Mouse (Mus musculus): Measurements from ENCODE around the gene Slc2a10. TPM values are rescaled to one million over a fixed set of nuclear protein-coding genes. Genes with fewer than 3 reads are reported as not detected.
"Not testable (repeated sequence)": the region's sequence is repeated elsewhere in the genome, so short reads cannot be mapped to it uniquely, and the experiment has no call there.

The Slc2a10 gene
- polyA plus RNA-seq, 1 experiment from 2014 or later, result 4.0 TPM

- H3K27me3 ChIP-seq (ENCODE audit: control insufficient read depth, insufficient read depth, low read length), result peaks cover 4% of the 10 kb centered on the region
- H3K36me3 ChIP-seq (ENCODE audit: control insufficient read depth, insufficient read depth, low read length), result no peaks in the 10 kb centered on the region
- H3K4me3 ChIP-seq (ENCODE audit: control insufficient read depth in 1 of 2, insufficient read depth in 1 of 2, low read depth in 1 of 2, low read length in 2 of 2), result no peak overlapping the region
- no peak overlapping the region for H3K9ac ChIP-seq (ENCODE audit: low read length)
- peaks cover 0 to 4% of the 10 kb centered on the region in 2 experiments; a peak in 1 of 4 replicates for H3K4me1 ChIP-seq (ENCODE audit: control insufficient read depth in 2 of 2, insufficient read depth in 2 of 2, low read length in 2 of 2)
- no peak overlapping the region for H3K4me2 ChIP-seq (ENCODE audit: low read length)
- ATAC-seq (ENCODE audit: insufficient number of reproducible peaks, insufficient read depth, low FRiP score, low read depth), result no peak
- H3K27ac ChIP-seq (replicated peaks in 1 of 2; ENCODE audit: control insufficient read depth in 1 of 2, insufficient read depth in 1 of 2, low read depth in 2 of 2, low read length in 2 of 2), result no peak overlapping the region
- no peaks in the 10 kb centered on the region for H3K9me3 ChIP-seq (ENCODE audit: control insufficient read depth, low read length)
- 43% methylated on average over 9 of the region's 9 CpGs for WGBS
These were observed 43.8 kb downstream of the Slc2a10 start for GRCm38 (mm10) chr2:165547410-165547809.

DNA sequence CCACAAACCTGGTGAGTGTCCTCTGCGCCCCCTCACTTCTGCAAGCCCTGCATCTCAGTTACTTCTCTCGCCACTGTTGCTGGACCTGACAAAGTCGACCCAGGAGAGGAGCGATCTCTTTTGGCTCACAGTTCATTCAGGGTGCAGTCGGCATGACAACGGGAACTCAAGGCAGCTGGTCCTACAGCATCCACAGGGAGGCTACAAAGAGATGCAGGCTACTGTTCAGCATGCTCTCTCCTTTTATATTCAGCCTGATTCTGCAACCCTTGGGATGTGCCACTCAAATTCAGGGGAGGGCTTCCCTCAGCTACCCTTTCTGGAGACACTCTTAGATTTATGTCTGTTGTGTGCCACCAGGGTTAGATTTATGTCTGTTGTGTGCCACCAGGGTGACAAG, 45.0 kb downstream of the Slc2a10 start:
- peaks cover 4% of the 10 kb centered on the region for H3K27me3 ChIP-seq (ENCODE audit: control insufficient read depth, insufficient read depth, low read length)
- H3K27ac ChIP-seq (replicated peaks in 1 of 2; ENCODE audit: control insufficient read depth in 1 of 2, insufficient read depth in 1 of 2, low read depth in 2 of 2, low read length in 2 of 2), result no peak overlapping the region
- H3K4me2 ChIP-seq (ENCODE audit: low read length), result no peak overlapping the region
- no peak overlapping the region for H3K4me3 ChIP-seq (ENCODE audit: control insufficient read depth in 1 of 2, insufficient read depth in 1 of 2, low read depth in 1 of 2, low read length in 2 of 2)
- H3K4me1 ChIP-seq (ENCODE audit: control insufficient read depth in 2 of 2, insufficient read depth in 2 of 2, low read length in 2 of 2), result peaks cover 0 to 4% of the 10 kb centered on the region in 2 experiments; a peak in 1 of 4 replicates
- no peaks in the 10 kb centered on the region for H3K36me3 ChIP-seq (ENCODE audit: control insufficient read depth, insufficient read depth, low read length)
- 66% methylated on average over 6 of the region's 6 CpGs for WGBS
- H3K9ac ChIP-seq (ENCODE audit: low read length), result no peak overlapping the region
- H3K9me3 ChIP-seq (ENCODE audit: control insufficient read depth, low read length), result no peaks in the 10 kb centered on the region
- no peak for ATAC-seq (ENCODE audit: insufficient number of reproducible peaks, insufficient read depth, low FRiP score, low read depth)

DNA sequence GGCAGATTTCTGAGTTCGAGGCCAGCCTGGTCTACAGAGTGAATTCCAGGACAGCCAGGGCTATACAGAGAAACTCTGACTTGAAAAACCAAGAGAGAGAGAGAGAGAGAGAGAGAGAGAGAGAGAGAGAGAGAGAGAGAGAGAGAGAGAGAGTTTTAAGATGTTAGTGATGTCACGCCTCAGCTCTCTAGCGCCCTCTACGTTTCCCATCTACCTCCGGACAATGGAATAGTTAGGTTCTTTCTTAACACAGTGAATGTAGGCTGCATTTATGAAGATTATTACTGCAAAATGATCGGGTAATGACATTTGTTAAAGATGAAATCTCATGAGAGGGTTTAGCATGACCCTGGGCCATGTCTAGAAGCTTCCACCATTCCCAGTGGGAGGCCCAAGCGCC, 46.8 kb downstream of the Slc2a10 start:
- 66% methylated on average over 7 of the region's 7 CpGs for whole genome bisulfite sequencing
- not testable (repeated sequence) for H3K36me3 ChIP-seq (ENCODE audit: control insufficient read depth, insufficient read depth, low read length)

DNA sequence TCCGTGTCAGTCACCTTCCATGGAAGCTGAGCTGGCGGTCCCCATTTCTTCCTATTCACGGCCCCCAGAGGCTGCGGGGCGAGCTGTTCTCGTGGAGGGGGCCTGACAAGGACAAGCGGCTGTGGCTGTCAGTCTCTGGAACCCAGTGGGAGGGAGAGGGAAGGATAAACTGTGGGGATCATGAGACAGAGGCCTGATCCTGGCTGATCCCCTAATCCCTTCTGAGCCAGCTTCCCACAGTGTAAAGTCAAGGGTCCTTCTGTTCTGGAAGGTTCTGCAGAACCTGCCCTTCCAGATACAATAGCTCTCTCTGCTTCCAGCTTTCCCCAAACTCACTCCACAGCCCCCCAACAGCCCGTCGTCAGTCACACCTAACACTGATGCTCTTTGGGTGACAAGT, 50.5 kb downstream of the Slc2a10 start:
- Histone ChIP-seq H3K9me3 (ENCODE audit: control insufficient read depth, low read length) (no peaks in the 10 kb centered on the region), H3K4me1 (ENCODE audit: control insufficient read depth in 2 of 2, insufficient read depth in 2 of 2, low read length in 2 of 2) (no peaks in the 10 kb centered on the region), H3K27me3 (ENCODE audit: control insufficient read depth, insufficient read depth, low read length) (no peaks in the 10 kb centered on the region), H3K27ac (replicated peaks in 1 of 2; ENCODE audit: control insufficient read depth in 1 of 2, insufficient read depth in 1 of 2, low read depth in 2 of 2, low read length in 2 of 2) (no peak overlapping the region), H3K4me2 (ENCODE audit: low read length) (no peak overlapping the region), H3K4me3 (ENCODE audit: control insufficient read depth in 1 of 2, insufficient read depth in 1 of 2, low read depth in 1 of 2, low read length in 2 of 2) (no peak overlapping the region), H3K9ac (ENCODE audit: low read length) (no peak overlapping the region), H3K36me3 (ENCODE audit: control insufficient read depth, insufficient read depth, low read length) (no peaks in the 10 kb centered on the region)
- WGBS, result 73% methylated on average over 9 of the region's 9 CpGs
- no peak for ATAC-seq (ENCODE audit: insufficient number of reproducible peaks, insufficient read depth, low FRiP score, low read depth)

More for the DNA sequence above, 46.8 kb downstream of the Slc2a10 start:
- H3K4me3 ChIP-seq (ENCODE audit: control insufficient read depth in 1 of 2, insufficient read depth in 1 of 2, low read depth in 1 of 2, low read length in 2 of 2); H3K9me3 ChIP-seq (ENCODE audit: control insufficient read depth, low read length); H3K9ac ChIP-seq (ENCODE audit: low read length); H3K4me1 ChIP-seq (ENCODE audit: control insufficient read depth in 2 of 2, insufficient read depth in 2 of 2, low read length in 2 of 2); ATAC-seq (ENCODE audit: insufficient number of reproducible peaks, insufficient read depth, low FRiP score, low read depth); H3K27me3 ChIP-seq (ENCODE audit: control insufficient read depth, insufficient read depth, low read length); H3K27ac ChIP-seq (replicated peaks in 1 of 2; ENCODE audit: control insufficient read depth in 1 of 2, insufficient read depth in 1 of 2, low read depth in 2 of 2, low read length in 2 of 2); H3K4me2 ChIP-seq (ENCODE audit: low read length): not testable (repeated sequence)

GRCm38 (mm10) chr2:165557278-165557677, 53.7 kb downstream of the Slc2a10 start:
- no peak overlapping the region for H3K27ac ChIP-seq (replicated peaks in 1 of 2; ENCODE audit: control insufficient read depth in 1 of 2, insufficient read depth in 1 of 2, low read depth in 2 of 2, low read length in 2 of 2)
- no peak for ATAC-seq (ENCODE audit: insufficient number of reproducible peaks, insufficient read depth, low FRiP score, low read depth)
- H3K4me1 ChIP-seq (ENCODE audit: control insufficient read depth in 2 of 2, insufficient read depth in 2 of 2, low read length in 2 of 2), result 0 out of 4 replicates have a peak, but pooled peaks cover 0 to 4% of the 10 kb centered on the region in 2 experiments
- no peaks in the 10 kb centered on the region for H3K36me3 ChIP-seq (ENCODE audit: control insufficient read depth, insufficient read depth, low read length)
- no peak overlapping the region for H3K4me3 ChIP-seq (ENCODE audit: control insufficient read depth in 1 of 2, insufficient read depth in 1 of 2, low read depth in 1 of 2, low read length in 2 of 2)
- H3K27me3 ChIP-seq (ENCODE audit: control insufficient read depth, insufficient read depth, low read length), result peaks cover 15% of the 10 kb centered on the region; the same call in 1 of the 2 replicates
- H3K4me2 ChIP-seq (ENCODE audit: low read length), result no peak overlapping the region
- WGBS, result 80% methylated on average over 7 of the region's 7 CpGs
- no peak overlapping the region for H3K9ac ChIP-seq (ENCODE audit: low read length)
- no peaks in the 10 kb centered on the region for H3K9me3 ChIP-seq (ENCODE audit: control insufficient read depth, low read length)

GRCm38 (mm10) chr2:165558916-165559315, 55.3 kb downstream of the Slc2a10 start:
- Histone ChIP-seq H3K36me3 (ENCODE audit: control insufficient read depth, insufficient read depth, low read length) (no peaks in the 10 kb centered on the region), H3K4me2 (ENCODE audit: low read length) (no peak overlapping the region), H3K9me3 (ENCODE audit: control insufficient read depth, low read length) (no peaks in the 10 kb centered on the region), H3K4me3 (ENCODE audit: control insufficient read depth in 1 of 2, insufficient read depth in 1 of 2, low read depth in 1 of 2, low read length in 2 of 2) (no peak overlapping the region), H3K27me3 (ENCODE audit: control insufficient read depth, insufficient read depth, low read length) (peaks cover 30% of the 10 kb centered on the region), H3K4me1 (ENCODE audit: control insufficient read depth in 2 of 2, insufficient read depth in 2 of 2, low read length in 2 of 2) (peaks cover 5 to 12% of the 10 kb centered on the region in 2 experiments; a peak in 3 of 4 replicates), H3K27ac (replicated peaks in 1 of 2; ENCODE audit: control insufficient read depth in 1 of 2, insufficient read depth in 1 of 2, low read depth in 2 of 2, low read length in 2 of 2) (no peak overlapping the region), H3K9ac (ENCODE audit: low read length) (no peak overlapping the region)
- WGBS, result 62% methylated on average over 11 of the region's 11 CpGs
- ATAC-seq (ENCODE audit: insufficient number of reproducible peaks, insufficient read depth, low FRiP score, low read depth), result no peak

DNA sequence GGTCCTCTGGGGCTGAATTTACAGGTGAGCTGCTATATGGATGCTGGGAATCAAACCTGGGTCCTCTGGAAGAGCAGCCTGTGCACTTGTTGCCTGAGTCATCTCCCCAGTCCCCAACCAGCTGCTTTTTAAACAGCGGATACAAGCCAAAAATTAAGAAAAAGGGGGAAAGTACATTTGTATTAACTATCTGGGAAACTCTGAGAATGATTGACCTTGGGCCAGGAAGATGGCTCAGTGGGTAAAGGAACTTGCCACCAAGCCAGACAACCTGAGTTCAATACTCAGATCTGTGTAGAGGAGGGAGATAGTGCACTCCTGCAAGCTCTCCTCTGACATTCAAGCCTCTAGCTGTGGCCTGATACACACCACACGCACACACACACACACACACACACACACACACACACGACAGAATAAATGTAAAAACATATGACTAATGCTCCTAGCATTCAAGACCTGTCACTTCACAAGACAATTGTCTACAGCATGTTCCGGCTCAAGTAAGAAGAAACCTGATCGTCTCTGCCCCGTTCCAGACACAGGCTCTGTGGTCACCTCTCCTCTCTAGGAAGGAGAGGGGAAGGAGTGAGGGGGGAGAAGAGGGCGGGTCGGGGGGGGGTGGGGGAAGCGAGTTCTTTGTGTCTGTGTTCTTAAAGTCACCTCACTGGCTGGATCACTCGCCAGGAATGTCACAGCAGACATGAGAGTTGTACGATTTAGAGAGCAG, 56.1 kb downstream of the Slc2a10 start:
- Histone ChIP-seq H3K4me1 (ENCODE audit: control insufficient read depth in 2 of 2, insufficient read depth in 2 of 2, low read length in 2 of 2) (peaks cover 5 to 12% of the 10 kb centered on the region in 2 experiments; a peak in 3 of 4 replicates), H3K9ac (ENCODE audit: low read length) (no peak overlapping the region), H3K9me3 (ENCODE audit: control insufficient read depth, low read length) (no peaks in the 10 kb centered on the region), H3K4me2 (ENCODE audit: low read length) (no peak overlapping the region), H3K27me3 (ENCODE audit: control insufficient read depth, insufficient read depth, low read length) (peaks cover 38% of the 10 kb centered on the region), H3K4me3 (ENCODE audit: control insufficient read depth in 1 of 2, insufficient read depth in 1 of 2, low read depth in 1 of 2, low read length in 2 of 2) (no peak overlapping the region), H3K27ac (replicated peaks in 1 of 2; ENCODE audit: control insufficient read depth in 1 of 2, insufficient read depth in 1 of 2, low read depth in 2 of 2, low read length in 2 of 2) (no peak overlapping the region), H3K36me3 (ENCODE audit: control insufficient read depth, insufficient read depth, low read length) (no peaks in the 10 kb centered on the region)
- 20% methylated on average over 10 of the region's 11 CpGs for whole genome bisulfite sequencing
- no peak for ATAC-seq (ENCODE audit: insufficient number of reproducible peaks, insufficient read depth, low FRiP score, low read depth)

GRCm38 (mm10) chr2:165561861-165562260, 58.3 kb downstream of the Slc2a10 start:
- WGBS, result 89% methylated on average over 6 of the region's 6 CpGs
- no peaks in the 10 kb centered on the region for H3K36me3 ChIP-seq (ENCODE audit: control insufficient read depth, insufficient read depth, low read length)
- peaks cover 50% of the 10 kb centered on the region for H3K27me3 ChIP-seq (ENCODE audit: control insufficient read depth, insufficient read depth, low read length)
- no peaks in the 10 kb centered on the region for H3K9me3 ChIP-seq (ENCODE audit: control insufficient read depth, low read length)
- H3K27ac ChIP-seq (replicated peaks in 1 of 2; ENCODE audit: control insufficient read depth in 1 of 2, insufficient read depth in 1 of 2, low read depth in 2 of 2, low read length in 2 of 2), result no peak overlapping the region
- H3K4me1 ChIP-seq (ENCODE audit: control insufficient read depth in 2 of 2, insufficient read depth in 2 of 2, low read length in 2 of 2), result peaks cover 5 to 12% of the 10 kb centered on the region in 2 experiments; a peak in 3 of 4 replicates
- ATAC-seq (ENCODE audit: insufficient number of reproducible peaks, insufficient read depth, low FRiP score, low read depth), result no peak
- no peak overlapping the region for H3K4me3 ChIP-seq (ENCODE audit: control insufficient read depth in 1 of 2, insufficient read depth in 1 of 2, low read depth in 1 of 2, low read length in 2 of 2)
- H3K9ac ChIP-seq (ENCODE audit: low read length), result no peak overlapping the region
- no peak overlapping the region for H3K4me2 ChIP-seq (ENCODE audit: low read length)

Data from heart, embryonic 14.5 days (tissue).